Mouse (Mus musculus): ENCODE measurements at regions not wholly inside any gene's neighbourhood (a gene's known extent, or its start where the extent isn't known, plus 50 kb on each side); places are given as distances from the start of the nearest gene placed in this dataset.

DNA sequence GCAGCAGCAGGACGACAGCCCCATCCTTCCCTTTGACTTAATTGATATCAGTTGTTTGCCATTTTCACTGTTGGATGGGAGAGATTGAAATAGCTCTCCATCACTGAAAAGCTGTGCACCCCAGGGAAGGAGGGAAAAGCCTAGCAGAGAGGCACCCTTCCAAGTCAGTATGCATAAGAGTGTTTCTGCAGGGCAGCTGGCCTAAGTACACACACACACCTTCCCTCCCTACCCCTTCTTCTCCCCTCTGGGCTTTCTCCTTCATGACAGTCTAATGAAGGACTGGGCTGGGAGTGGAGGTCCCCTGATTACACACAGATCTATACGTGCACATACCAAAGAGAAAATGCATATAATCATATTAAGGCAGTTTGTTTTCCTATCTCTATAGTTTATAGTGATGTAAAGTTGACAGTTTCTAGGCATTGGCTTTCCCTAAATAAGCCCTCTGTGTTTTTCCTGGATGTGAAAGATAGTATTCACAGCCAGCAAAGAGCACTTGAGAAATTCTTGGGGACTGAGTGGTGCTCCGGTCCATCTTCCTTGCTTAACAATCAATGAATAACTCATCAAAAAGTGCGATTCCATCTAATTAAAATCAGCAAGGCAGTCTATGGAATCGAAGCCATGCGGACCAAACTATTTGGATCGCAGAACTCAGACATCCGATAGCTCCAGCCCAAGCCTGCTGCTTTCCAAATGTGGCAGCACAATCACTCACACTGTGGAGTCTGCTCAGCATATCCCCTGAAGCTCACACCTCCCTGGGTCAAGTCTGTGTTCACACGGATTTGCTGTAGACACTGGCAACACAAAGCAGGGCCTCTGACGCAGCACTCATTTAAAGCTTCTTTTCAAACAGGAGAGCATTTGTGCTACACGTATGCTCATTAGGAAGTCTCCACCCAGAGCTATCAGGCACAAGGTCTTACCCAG, 224.9 kb upstream of the Sfrp2 start:
- no peak for TF ChIP-seq POLR2A (IDR thresholded peaks at IDR 0.05; ENCODE audit: control insufficient read depth, low read depth, low read length)
- TF ChIP-seq CTCF (IDR thresholded peaks at IDR 0.05; ENCODE audit: control insufficient read depth, insufficient read depth, insufficient replicate concordance, low read depth, low read length), result no peak

All from testis, adult 2 months (tissue).